Mouse (Mus musculus): ENCODE data around the gene Slc17a7.

DNA sequence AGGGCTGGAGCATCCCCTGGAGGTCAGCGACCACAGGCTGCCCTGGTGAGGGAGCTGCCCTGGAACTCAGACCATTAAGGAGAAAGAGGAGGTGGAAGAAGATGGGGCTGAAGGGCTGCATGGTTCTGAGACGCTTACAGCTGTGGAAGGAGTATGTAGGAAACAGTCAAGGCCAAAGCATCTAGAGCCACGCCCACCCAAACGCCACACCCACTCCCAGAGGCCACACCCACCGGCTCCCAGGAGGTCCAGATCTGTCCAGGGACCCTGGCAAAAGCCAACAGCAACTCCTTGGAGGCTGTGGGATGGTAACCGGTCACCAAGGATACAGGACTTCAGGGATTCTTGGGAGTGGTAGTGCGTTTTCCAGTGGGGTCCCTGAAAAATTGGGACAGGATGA lies 14.8 kb downstream of the Slc17a7 start:
- TF ChIP-seq CTCF (conservative IDR thresholded peaks at IDR 0.05 in 1 of 2, IDR thresholded peaks at IDR 0.05 in 1 of 2; ENCODE audit: low read depth in 2 of 2, low read length in 2 of 2) (no peak), RAD21 (IDR thresholded peaks at IDR 0.05; ENCODE audit: low read depth, low read length) (no peak), TCF12 (IDR thresholded peaks at IDR 0.05; ENCODE audit: low read depth, low read length) (no peak), EP300 (IDR thresholded peaks at IDR 0.05; ENCODE audit: low read length) (no peak), ZKSCAN1 (IDR thresholded peaks at IDR 0.05; ENCODE audit: borderline replicate concordance, low read depth, low read length) (no peak), POLR2A (IDR thresholded peaks at IDR 0.05; ENCODE audit: low read depth, low read length) (no peak)
